Mouse (Mus musculus): ENCODE data around the gene Wipf3. TPM values are rescaled to one million over a fixed set of nuclear protein-coding genes. Genes with fewer than 3 reads are reported as not detected.

Wipf3 gene
- total and polyA plus RNA-seq, 2 experiments from 2014 or later = 2.5 to 5.8 TPM

- Histone ChIP-seq H3K27ac (ENCODE audit: low read depth) (peak overlapping the region; percentile 77), H3K4me1 (ENCODE audit: control insufficient read depth, insufficient read depth) (peaks cover 3% of the 10 kb centered on the region; the same call in 1 of the 2 replicates), H3K4me3 (ENCODE audit: low read depth, low read length) (no peak overlapping the region), H3K27me3 (ENCODE audit: control insufficient read depth, insufficient read depth, low read length) (no peaks in the 10 kb centered on the region), H3K9me3 (replicated peaks; ENCODE audit: control insufficient read depth, low read length) (no peaks in the 10 kb centered on the region), H3K4me2 (ENCODE audit: low read depth, low read length) (no peak overlapping the region), H3K9ac (replicated peaks; ENCODE audit: low read depth, low read length) (no peak overlapping the region), H3K36me3 (replicated peaks; ENCODE audit: control insufficient read depth, insufficient read depth, low read length) (no peaks in the 10 kb centered on the region)
- TF ChIP-seq EP300 (IDR thresholded peaks at IDR 0.05; ENCODE audit: low read depth) (peak; percentile 92), CTCF (IDR thresholded peaks at IDR 0.05; ENCODE audit: low read depth) (no peak)
- ATAC-seq (ENCODE audit: insufficient read depth, low read depth) = peak; percentile 62
- WGBS = 31% methylated on average over 11 of the region's 11 CpGs
- DNase-seq (ENCODE audit: low spot score) = peak; percentile 81
Measured at GRCm38 (mm10) chr6:54399194-54399923, 30.0 kb upstream of the Wipf3 start.

GRCm38 (mm10) chr6:54401503-54401902 lies 27.9 kb upstream of the Wipf3 start:
- Histone ChIP-seq H3K4me1 (ENCODE audit: control insufficient read depth, insufficient read depth) (no peaks in the 10 kb centered on the region; the same call in 1 of the 2 replicates), H3K27me3 (ENCODE audit: control insufficient read depth, insufficient read depth, low read length) (no peaks in the 10 kb centered on the region), H3K4me2 (ENCODE audit: low read depth, low read length) (no peak overlapping the region), H3K4me3 (ENCODE audit: low read depth, low read length) (no peak overlapping the region), H3K9me3 (replicated peaks; ENCODE audit: control insufficient read depth, low read length) (no peaks in the 10 kb centered on the region), H3K36me3 (replicated peaks; ENCODE audit: control insufficient read depth, insufficient read depth, low read length) (no peaks in the 10 kb centered on the region), H3K9ac (replicated peaks; ENCODE audit: low read depth, low read length) (no peak overlapping the region), H3K27ac (ENCODE audit: low read depth) (no peak overlapping the region)
- TF ChIP-seq CTCF (IDR thresholded peaks at IDR 0.05; ENCODE audit: low read depth) (no peak), EP300 (IDR thresholded peaks at IDR 0.05; ENCODE audit: low read depth) (no peak)
- no peak for DNase-seq (ENCODE audit: low spot score)
- no peak for ATAC-seq (ENCODE audit: insufficient read depth, low read depth)
- 77% methylated on average over 2 of the region's 2 CpGs for WGBS

GRCm38 (mm10) chr6:54404916-54405315 lies 24.5 kb upstream of the Wipf3 start:
- H3K36me3 ChIP-seq (replicated peaks; ENCODE audit: control insufficient read depth, insufficient read depth, low read length) = no peaks in the 10 kb centered on the region
- peaks cover 8% of the 10 kb centered on the region for H3K4me1 ChIP-seq (ENCODE audit: control insufficient read depth, insufficient read depth)
- H3K9ac ChIP-seq (replicated peaks; ENCODE audit: low read depth, low read length) = no peak overlapping the region
- no peak overlapping the region for H3K27ac ChIP-seq (ENCODE audit: low read depth)
- DNase-seq (ENCODE audit: low spot score) = no peak
- no peak overlapping the region for H3K4me3 ChIP-seq (ENCODE audit: low read depth, low read length)
- no peak for TF ChIP-seq CTCF (IDR thresholded peaks at IDR 0.05; ENCODE audit: low read depth)
- TF ChIP-seq EP300 (IDR thresholded peaks at IDR 0.05; ENCODE audit: low read depth) = no peak
- ATAC-seq (ENCODE audit: insufficient read depth, low read depth) = no peak
- H3K27me3 ChIP-seq (ENCODE audit: control insufficient read depth, insufficient read depth, low read length) = no peaks in the 10 kb centered on the region
- H3K9me3 ChIP-seq (replicated peaks; ENCODE audit: control insufficient read depth, low read length) = no peaks in the 10 kb centered on the region
- 47% methylated on average over 2 of the region's 2 CpGs for WGBS
- no peak overlapping the region for H3K4me2 ChIP-seq (ENCODE audit: low read depth, low read length)

GRCm38 (mm10) chr6:54406116-54406515 lies 23.3 kb upstream of the Wipf3 start:
- Histone ChIP-seq H3K4me2 (ENCODE audit: low read depth, low read length) (no peak overlapping the region), H3K9me3 (replicated peaks; ENCODE audit: control insufficient read depth, low read length) (no peaks in the 10 kb centered on the region), H3K36me3 (replicated peaks; ENCODE audit: control insufficient read depth, insufficient read depth, low read length) (no peaks in the 10 kb centered on the region), H3K4me1 (ENCODE audit: control insufficient read depth, insufficient read depth) (peaks cover 8% of the 10 kb centered on the region), H3K27ac (ENCODE audit: low read depth) (no peak overlapping the region), H3K9ac (replicated peaks; ENCODE audit: low read depth, low read length) (no peak overlapping the region), H3K4me3 (ENCODE audit: low read depth, low read length) (no peak overlapping the region), H3K27me3 (ENCODE audit: control insufficient read depth, insufficient read depth, low read length) (no peaks in the 10 kb centered on the region)
- ATAC-seq (ENCODE audit: insufficient read depth, low read depth) (no peak), DNase-seq (ENCODE audit: low spot score) (no peak)
- 93% methylated on average over 5 of the region's 5 CpGs for WGBS
- no peak for TF ChIP-seq EP300 (IDR thresholded peaks at IDR 0.05; ENCODE audit: low read depth)

- ATAC-seq (ENCODE audit: insufficient read depth, low read depth) = peak; percentile 92
- Histone ChIP-seq H3K9me3 (replicated peaks; ENCODE audit: control insufficient read depth, low read length) (no peaks in the 10 kb centered on the region), H3K36me3 (replicated peaks; ENCODE audit: control insufficient read depth, insufficient read depth, low read length) (no peaks in the 10 kb centered on the region), H3K4me1 (ENCODE audit: control insufficient read depth, insufficient read depth) (peaks cover 8% of the 10 kb centered on the region), H3K27me3 (ENCODE audit: control insufficient read depth, insufficient read depth, low read length) (no peaks in the 10 kb centered on the region), H3K9ac (replicated peaks; ENCODE audit: low read depth, low read length) (no peak overlapping the region), H3K27ac (ENCODE audit: low read depth) (peak overlapping the region; percentile 46), H3K4me2 (ENCODE audit: low read depth, low read length) (peak overlapping the region; percentile 16), H3K4me3 (ENCODE audit: low read depth, low read length) (no peak overlapping the region)
- DNase-seq (ENCODE audit: low spot score) = peak; percentile 87
- TF ChIP-seq CTCF (IDR thresholded peaks at IDR 0.05; ENCODE audit: low read depth) (peak; percentile 42), EP300 (IDR thresholded peaks at IDR 0.05; ENCODE audit: low read depth) (no peak)
- 18% methylated on average over 6 of the region's 6 CpGs for WGBS
Measured at GRCm38 (mm10) chr6:54409271-54409670, 20.1 kb upstream of the Wipf3 start.

- no peaks in the 10 kb centered on the region for H3K36me3 ChIP-seq (replicated peaks; ENCODE audit: control insufficient read depth, insufficient read depth, low read length)
- no peak overlapping the region for H3K27ac ChIP-seq (ENCODE audit: low read depth)
- H3K27me3 ChIP-seq (ENCODE audit: control insufficient read depth, insufficient read depth, low read length) = no peaks in the 10 kb centered on the region
- DNase-seq (ENCODE audit: low spot score) = no peak
- no peak overlapping the region for H3K4me2 ChIP-seq (ENCODE audit: low read depth, low read length)
- H3K9ac ChIP-seq (replicated peaks; ENCODE audit: low read depth, low read length) = no peak overlapping the region
- no peak for ATAC-seq (ENCODE audit: insufficient read depth, low read depth)
- H3K4me1 ChIP-seq (ENCODE audit: control insufficient read depth, insufficient read depth) = peaks cover 8% of the 10 kb centered on the region
- WGBS = 84% methylated on average over 4 of the region's 4 CpGs
- no peak overlapping the region for H3K4me3 ChIP-seq (ENCODE audit: low read depth, low read length)
- TF ChIP-seq CTCF (IDR thresholded peaks at IDR 0.05; ENCODE audit: low read depth) (no peak), EP300 (IDR thresholded peaks at IDR 0.05; ENCODE audit: low read depth) (no peak)
- no peaks in the 10 kb centered on the region for H3K9me3 ChIP-seq (replicated peaks; ENCODE audit: control insufficient read depth, low read length)
Measured at GRCm38 (mm10) chr6:54410451-54410850, 19.0 kb upstream of the Wipf3 start.
